Mouse (Mus musculus): Measurements from ENCODE around the gene Kif24.

DNA sequence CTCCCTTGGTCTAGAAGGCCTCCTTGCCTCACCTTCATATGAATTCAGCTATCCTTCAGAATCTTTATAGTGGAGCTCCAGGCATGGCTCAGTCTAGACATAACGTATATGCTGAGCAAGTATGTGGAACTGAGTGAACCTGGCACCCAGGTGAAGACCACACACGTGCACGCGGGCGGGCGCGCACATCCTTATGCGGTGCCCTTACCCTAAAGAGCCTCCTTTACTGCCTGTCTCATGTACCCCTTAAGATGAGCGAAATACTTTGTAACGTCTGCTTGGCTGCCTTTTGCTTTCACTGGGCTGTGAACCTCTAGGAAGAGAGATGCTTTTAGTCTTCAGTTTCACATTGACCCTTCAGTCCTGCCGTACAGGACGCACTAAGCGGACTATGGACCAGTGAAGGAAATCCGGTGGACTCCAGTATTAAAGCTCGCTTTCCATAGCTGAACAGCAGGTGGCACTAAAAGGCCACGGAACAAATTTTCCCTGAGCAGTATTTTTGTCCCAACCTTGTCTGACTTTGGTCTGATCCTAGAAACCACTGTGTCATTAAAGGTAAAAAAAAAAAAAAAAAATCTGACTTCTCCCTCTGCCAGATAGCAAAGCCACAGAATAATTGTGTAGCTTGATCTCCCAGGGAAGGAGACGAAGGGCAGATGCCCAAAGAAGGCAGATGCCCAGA is 3.9 kb upstream of the Kif24 start:
- peak; percentile 30 for TF ChIP-seq CTCF (IDR thresholded peaks at IDR 0.05; ENCODE audit: low read depth, low read length)
- no peak for TF ChIP-seq POLR2A (IDR thresholded peaks at IDR 0.05; ENCODE audit: extremely low read depth, insufficient read depth, low read length)

Data from liver, adult 2 months (tissue).